Mouse (Mus musculus): ENCODE results near the gene Tmem274. TPM values are rescaled to one million over a fixed set of nuclear protein-coding genes. Genes with fewer than 3 reads are reported as not detected.
A peak's percentile ranks its signal among the peaks of the same experiment; 100 is the strongest.
"Not testable (repeated sequence)": the region's sequence is repeated elsewhere in the genome, so short reads cannot be mapped to it uniquely, and the experiment has no call there.

Tmem274 gene
- polyA plus RNA-seq, 1 experiment from 2014 or later = 0.50 TPM

DNA sequence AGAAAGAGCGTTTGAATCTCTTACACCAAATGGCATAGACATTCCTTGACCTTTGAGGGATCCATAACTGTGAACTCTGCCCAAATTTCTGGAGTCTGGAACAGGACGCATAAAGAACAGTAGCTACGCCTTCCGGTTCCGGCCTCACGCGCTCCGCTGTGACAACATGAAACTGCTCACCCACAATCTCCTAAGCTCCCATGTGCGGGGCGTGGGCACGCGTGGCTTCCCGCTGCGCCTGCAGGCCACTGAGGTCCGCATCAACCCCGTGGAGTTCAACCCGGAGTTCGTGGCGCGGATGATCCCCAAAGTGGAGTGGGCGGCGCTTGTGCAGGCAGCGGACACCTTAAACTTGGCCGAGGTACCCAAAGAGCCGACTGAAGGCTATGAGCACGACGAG is 20.0 kb upstream of the Tmem274 start:
- H3K27me3 ChIP-seq (ENCODE audit: poor library complexity, severe bottlenecking); H3K27ac ChIP-seq; DNase-seq (ENCODE audit: extremely low spot score, low spot score); H3K4me1 ChIP-seq; H3K4me3 ChIP-seq; H3K36me3 ChIP-seq (replicated peaks); H3K9me3 ChIP-seq: not testable (repeated sequence)
- 90% methylated on average over 27 of the region's 27 CpGs for WGBS

DNA sequence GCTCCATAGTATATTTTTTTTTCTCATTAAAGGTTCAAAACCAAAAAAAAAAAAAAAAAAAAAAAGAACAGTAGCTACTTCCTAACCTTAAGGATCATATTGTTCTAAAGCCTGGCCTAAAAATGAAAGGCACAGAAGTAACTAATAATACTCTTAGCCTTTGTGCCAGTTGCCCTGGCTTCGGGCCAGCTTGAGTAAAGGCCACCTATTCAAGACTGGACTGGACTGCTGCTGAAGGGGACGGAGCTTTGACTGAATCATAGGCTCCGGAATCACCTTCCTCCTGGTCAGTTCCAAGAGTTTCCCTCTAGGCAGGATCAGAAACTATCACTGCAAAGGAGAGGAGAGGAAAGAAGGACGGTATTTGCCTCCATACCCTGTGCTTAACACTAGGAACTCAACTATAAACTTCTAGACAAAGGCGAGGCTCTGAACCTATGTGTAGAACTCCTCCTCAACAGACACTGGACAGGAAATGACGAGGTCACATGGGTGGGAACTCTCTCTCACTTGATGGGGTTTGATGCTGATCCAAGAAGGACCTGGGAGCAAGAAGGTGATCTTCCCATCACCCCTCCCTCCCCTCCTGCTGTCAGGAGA is 19.2 kb upstream of the Tmem274 start:
- 90% methylated on average over 6 of the region's 6 CpGs for WGBS
- Histone ChIP-seq H3K27ac (no peak overlapping the region), H3K4me1 (no peaks in the 10 kb centered on the region), H3K36me3 (replicated peaks) (no peaks in the 10 kb centered on the region), H3K4me3 (no peak overlapping the region), H3K27me3 (ENCODE audit: poor library complexity, severe bottlenecking) (no peaks in the 10 kb centered on the region), H3K9me3 (no peaks in the 10 kb centered on the region)
- no peak for DNase-seq (ENCODE audit: extremely low spot score, low spot score)

DNA sequence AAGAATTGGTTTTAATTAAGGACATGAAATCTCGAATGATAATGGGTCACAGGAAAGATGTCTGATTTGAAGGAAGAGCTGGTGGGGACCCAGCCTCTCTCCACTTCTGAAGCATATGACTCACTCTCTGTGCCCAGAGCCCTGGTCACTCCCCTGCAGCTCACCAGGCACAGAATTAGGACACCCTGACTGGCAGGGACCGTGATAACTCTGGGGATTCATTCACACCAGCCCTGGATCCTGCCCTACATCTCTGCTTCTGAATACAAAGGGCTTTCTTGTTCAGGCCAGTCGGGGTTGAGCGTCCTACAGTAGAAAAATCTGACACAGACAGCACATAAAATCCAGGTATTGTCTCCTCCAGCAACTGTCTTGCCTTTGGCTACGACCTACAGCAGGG is 18.7 kb upstream of the Tmem274 start:
- 60% methylated on average over 5 of the region's 5 CpGs for WGBS
- no peaks in the 10 kb centered on the region for H3K27me3 ChIP-seq (ENCODE audit: poor library complexity, severe bottlenecking)
- no peaks in the 10 kb centered on the region for H3K36me3 ChIP-seq (replicated peaks)
- H3K4me3 ChIP-seq = no peak overlapping the region
- no peak overlapping the region for H3K27ac ChIP-seq
- H3K4me1 ChIP-seq = no peaks in the 10 kb centered on the region
- no peak for DNase-seq (ENCODE audit: extremely low spot score, low spot score)
- H3K9me3 ChIP-seq = no peaks in the 10 kb centered on the region

DNA sequence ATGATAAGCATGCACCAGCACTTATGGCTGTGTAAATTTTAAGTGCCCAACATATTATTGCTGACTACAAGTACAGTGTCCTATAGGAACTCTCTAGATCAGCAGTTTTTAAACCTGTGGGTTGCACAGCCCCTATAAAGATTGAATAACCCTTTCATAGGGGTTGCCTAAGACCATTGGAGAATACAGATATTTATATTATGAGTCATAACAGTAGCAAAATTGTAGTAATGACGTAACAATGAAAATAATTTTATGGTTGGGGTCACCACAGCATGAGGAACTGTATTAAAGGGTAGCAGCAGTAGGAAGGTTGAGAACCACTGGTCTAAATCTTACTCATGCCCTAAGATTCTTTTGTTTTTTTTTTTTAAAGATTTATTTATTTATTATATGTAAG is 17.8 kb upstream of the Tmem274 start:
- Histone ChIP-seq H3K36me3 (replicated peaks) (no peaks in the 10 kb centered on the region), H3K9me3 (no peaks in the 10 kb centered on the region), H3K27me3 (ENCODE audit: poor library complexity, severe bottlenecking) (no peaks in the 10 kb centered on the region), H3K4me1 (no peaks in the 10 kb centered on the region), H3K27ac (no peak overlapping the region), H3K4me3 (no peak overlapping the region)
- 93% methylated on average over 1 of the region's 1 CpGs for WGBS
- DNase-seq (ENCODE audit: extremely low spot score, low spot score) = no peak

DNA sequence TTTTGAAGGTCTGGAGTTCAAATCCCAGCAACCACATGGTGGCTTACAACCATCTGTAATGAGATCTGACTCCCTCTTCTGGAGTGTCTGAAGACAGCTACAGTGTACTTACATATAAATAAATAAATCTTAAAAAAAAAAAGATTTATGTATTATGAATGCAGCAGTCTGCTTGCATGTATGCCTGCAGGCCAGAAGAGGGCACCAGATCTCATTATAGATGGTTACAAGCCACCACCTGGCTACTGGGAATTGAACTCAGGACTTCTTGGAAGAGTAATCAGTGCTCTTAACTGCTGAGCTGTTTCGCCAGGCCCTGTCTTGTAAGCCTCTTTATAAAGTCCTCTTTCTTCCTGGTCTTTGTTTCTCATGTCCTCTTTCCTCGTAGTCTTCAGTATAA is 16.7 kb upstream of the Tmem274 start:
- not testable (repeated sequence) for H3K36me3 ChIP-seq (replicated peaks); H3K27ac ChIP-seq; DNase-seq (ENCODE audit: extremely low spot score, low spot score); H3K4me3 ChIP-seq; H3K27me3 ChIP-seq (ENCODE audit: poor library complexity, severe bottlenecking); H3K9me3 ChIP-seq; H3K4me1 ChIP-seq
- WGBS = 91% methylated on average over 2 of the region's 2 CpGs

DNA sequence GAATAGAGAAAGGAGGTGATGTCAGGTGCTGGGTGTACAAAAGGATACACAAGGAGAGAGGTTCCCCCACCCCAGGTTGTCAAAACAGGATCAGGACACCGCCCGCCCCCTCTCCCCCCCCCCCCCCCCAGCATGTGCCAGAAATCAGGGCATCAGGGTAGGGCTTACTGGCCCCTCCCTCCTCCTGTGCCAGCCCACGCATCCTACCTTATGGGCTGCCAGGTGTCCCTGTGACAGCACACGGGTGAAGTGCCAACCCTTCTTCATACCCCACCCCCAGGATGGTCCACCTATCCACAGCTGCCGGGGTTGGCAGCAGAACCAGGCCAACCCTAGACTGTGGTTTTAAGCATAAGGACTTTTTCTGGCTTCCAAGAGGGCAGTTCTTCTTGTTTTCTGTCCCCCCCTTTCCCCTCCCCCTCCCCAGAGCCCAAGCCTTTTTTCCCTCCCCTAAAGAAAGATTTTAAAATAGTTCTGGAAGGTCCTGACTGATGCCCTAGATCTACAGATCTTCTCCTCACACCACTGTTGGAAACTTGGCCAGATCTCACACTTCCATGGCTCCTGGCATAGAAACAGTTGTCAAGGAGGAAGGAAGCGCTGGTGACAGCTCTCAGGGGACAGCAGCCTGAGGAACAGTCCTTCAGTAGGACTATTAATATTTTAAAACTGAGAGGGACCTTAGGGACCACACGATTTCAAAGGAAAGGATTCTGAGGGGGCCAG is 15.4 kb upstream of the Tmem274 start:
- 77% methylated on average over 7 of the region's 7 CpGs for WGBS
- no peak overlapping the region for H3K27ac ChIP-seq

DNA sequence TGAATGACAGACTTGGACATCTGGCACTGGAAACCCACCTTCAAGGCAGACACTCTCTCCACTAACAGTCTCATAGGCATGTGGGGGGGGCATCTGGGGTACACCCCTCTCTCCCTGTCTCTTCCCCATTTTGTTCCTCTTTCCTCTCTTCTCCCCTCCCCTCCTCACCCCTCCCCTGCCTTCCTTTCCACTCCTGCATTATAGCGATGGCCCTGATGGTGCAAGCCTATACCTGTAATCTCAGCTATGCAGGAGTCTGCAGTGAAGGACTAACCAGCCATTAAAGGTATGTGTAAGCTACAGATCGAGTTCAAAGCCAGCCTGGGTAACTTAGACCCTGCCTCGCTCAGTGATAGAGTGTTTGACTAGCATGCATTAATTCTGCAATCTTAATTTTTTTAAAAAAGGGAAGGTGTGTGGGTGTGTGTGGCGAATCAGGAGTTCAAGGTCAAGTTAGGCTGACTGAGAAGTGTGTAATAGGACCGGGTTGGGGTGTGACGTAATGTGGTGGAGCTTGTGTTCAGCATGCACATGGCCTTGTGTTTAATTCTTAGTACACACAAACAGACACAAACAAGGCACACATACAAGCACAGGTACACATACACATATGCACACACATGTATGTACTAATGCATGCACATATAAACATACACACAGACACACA is 14.7 kb upstream of the Tmem274 start:
- H3K27me3 ChIP-seq (ENCODE audit: poor library complexity, severe bottlenecking) = no peaks in the 10 kb centered on the region
- WGBS = 90% methylated on average over 6 of the region's 6 CpGs
- no peak overlapping the region for H3K4me3 ChIP-seq
- H3K4me1 ChIP-seq = no peaks in the 10 kb centered on the region
- no peak overlapping the region for H3K27ac ChIP-seq
- no peaks in the 10 kb centered on the region for H3K9me3 ChIP-seq
- DNase-seq (ENCODE audit: extremely low spot score, low spot score) = no peak
- H3K36me3 ChIP-seq (replicated peaks) = peaks cover 3% of the 10 kb centered on the region

More for the DNA sequence above, 15.4 kb upstream of the Tmem274 start:
- Histone ChIP-seq H3K4me3 (no peak overlapping the region), H3K4me1 (no peaks in the 10 kb centered on the region), H3K27me3 (ENCODE audit: poor library complexity, severe bottlenecking) (no peaks in the 10 kb centered on the region), H3K36me3 (replicated peaks) (no peaks in the 10 kb centered on the region), H3K9me3 (no peaks in the 10 kb centered on the region)
- no peak for DNase-seq (ENCODE audit: extremely low spot score, low spot score)

DNA sequence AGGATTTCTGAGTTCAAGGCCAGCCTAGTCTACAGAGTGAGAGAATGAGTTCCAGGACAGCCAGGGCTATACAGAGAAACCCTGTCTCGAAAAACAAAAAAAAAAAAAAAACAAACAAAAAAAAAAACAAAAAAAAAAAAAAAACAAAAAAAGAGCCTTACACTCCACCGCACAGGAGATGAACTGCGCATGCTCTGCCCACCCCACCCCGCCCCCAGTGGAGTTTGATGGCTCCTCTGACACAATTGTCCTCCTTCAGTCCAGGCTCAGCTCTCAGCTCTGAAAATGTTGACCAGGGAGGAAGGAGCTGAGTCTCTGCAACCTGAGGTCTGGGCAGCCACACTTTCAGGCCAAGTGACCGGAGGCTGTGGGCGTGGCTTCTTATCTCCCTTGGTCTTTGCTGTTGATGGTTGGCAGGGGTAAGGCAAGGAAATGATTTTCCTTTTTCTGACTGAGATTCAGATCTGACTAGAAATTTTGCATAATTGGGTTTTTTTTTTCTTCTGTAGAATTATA is 13.7 kb upstream of the Tmem274 start:
- DNase-seq (ENCODE audit: extremely low spot score, low spot score) = no peak
- Histone ChIP-seq H3K27ac (no peak overlapping the region), H3K36me3 (replicated peaks) (peaks cover 12% of the 10 kb centered on the region), H3K9me3 (no peaks in the 10 kb centered on the region), H3K27me3 (ENCODE audit: poor library complexity, severe bottlenecking) (no peaks in the 10 kb centered on the region), H3K4me3 (no peak overlapping the region), H3K4me1 (no peaks in the 10 kb centered on the region)
- 86% methylated on average over 6 of the region's 6 CpGs for WGBS

DNA sequence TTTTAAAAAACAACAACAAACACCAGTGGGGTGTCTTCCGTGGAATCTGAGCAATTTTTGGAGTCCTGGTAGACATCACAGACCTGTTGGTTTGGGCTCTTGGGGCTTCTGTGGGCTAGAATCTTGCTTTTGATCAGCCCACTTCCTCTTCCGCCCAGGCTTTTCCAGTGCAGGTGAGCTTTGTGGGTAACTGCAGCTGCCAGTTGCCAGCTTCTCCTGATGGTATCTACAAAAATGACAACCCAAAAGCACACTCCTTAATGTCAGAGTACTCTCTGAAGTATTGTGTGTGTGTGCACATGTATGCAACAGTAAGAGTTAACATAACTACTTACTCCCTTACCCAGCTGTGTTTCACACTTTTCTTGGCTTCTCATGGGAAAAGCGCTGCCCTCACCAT is 7.6 kb upstream of the Tmem274 start:
- no peaks in the 10 kb centered on the region for H3K9me3 ChIP-seq
- no peak for DNase-seq (ENCODE audit: extremely low spot score, low spot score)
- no peak overlapping the region for H3K4me3 ChIP-seq
- H3K36me3 ChIP-seq (replicated peaks) = peaks cover 64% of the 10 kb centered on the region
- no peak overlapping the region for H3K27ac ChIP-seq
- H3K27me3 ChIP-seq (ENCODE audit: poor library complexity, severe bottlenecking) = no peaks in the 10 kb centered on the region
- 91% methylated on average over 3 of the region's 3 CpGs for WGBS
- H3K4me1 ChIP-seq = no peaks in the 10 kb centered on the region

DNA sequence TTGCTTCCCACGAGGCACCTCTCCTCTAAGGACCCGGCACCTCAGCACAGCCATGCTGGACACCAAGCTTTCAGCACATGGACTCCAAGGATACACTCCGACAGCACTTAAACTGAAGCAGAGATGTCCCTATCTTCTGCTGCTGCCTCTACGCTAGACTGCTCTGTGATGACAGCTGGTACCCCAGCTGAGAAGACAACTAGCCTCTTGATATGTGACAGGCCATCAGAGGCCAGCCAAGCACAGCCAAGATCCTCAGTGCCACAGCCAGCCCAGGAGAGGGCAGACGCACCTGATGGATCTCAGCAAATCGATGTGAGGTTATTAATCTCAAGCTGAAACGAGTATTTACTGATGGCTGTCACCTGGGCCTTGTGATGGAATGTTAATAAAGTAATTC is 2.1 kb upstream of the Tmem274 start:
- 89% methylated on average over 7 of the region's 7 CpGs for WGBS
- DNase-seq (ENCODE audit: extremely low spot score, low spot score) = no peak
- Histone ChIP-seq H3K36me3 (replicated peaks) (peaks cover 43% of the 10 kb centered on the region), H3K9me3 (no peaks in the 10 kb centered on the region), H3K27ac (no peak overlapping the region), H3K27me3 (ENCODE audit: poor library complexity, severe bottlenecking) (no peaks in the 10 kb centered on the region), H3K4me1 (no peaks in the 10 kb centered on the region), H3K4me3 (no peak overlapping the region)

DNA sequence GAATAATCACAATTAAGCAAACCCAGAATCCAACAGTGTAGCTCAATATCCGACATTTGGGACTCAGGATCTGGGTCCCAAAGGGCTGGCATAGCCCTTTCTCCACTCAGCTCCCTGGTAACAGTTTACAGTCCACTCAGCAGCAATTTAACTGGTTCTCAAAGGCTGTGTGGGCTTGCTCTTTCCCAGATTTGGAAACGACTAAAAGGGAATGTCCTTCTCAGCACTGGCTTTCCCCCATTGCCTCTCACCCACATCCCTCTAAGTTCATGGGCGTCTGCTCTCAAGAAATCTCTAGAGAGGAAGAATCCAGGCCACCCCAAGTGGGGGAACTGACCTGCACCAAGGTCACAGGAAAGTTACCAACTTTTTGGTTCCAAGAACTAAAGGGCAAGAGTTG is 7.4 kb downstream of the Tmem274 start:
- peaks cover 31% of the 10 kb centered on the region for H3K36me3 ChIP-seq (replicated peaks)
- peaks cover 26% of the 10 kb centered on the region for H3K4me1 ChIP-seq
- H3K4me3 ChIP-seq = peak overlapping the region; percentile 84
- DNase-seq (ENCODE audit: extremely low spot score, low spot score) = no peak
- 62% methylated on average over 3 of the region's 3 CpGs for WGBS
- H3K27ac ChIP-seq = peak overlapping the region; percentile 91
- H3K9me3 ChIP-seq = no peaks in the 10 kb centered on the region
- H3K27me3 ChIP-seq (ENCODE audit: poor library complexity, severe bottlenecking) = no peaks in the 10 kb centered on the region

DNA sequence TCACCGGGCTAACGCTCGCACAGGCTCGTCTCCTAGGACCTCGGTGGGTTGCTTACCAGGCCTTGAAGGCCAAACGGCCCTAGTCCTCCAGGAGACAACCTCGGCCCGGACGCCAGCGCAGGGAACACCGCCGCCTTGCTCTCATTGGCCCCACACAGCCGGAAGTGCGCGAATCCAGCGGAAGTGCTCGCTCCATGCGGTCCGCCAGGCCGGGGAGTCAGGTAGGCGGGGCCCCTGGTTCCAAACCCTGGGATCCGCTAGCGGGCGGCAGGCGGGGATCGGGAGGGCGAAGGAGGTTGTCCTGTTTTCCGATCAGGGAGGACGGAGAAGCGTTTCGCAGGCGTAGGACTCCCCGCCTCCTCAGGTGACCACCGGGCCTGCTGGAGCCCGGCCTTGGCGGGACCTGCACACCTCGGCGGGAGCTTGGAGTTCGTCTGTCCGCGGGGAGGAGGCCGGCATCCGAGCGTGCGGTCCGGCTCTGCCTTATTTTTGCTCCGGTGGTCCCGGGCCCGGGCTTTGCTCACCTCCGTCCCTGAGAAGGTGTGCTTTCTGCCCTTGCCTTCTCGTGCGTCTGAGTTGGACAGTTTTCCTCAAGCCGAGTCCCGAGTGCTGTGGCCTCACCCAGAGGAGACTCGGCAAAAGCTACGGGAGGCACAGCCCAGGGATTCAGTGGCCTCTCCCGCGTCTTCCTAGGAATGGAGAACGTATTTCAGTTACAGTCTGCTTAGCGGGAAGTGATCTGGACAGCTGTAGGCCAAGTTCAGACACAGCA is 8.1 kb downstream of the Tmem274 start, which contains the start of the genes Nmnat1 and Lzic:
TSS of gene Nmnat1 (minus strand) at position 150 of the 772 bp plus-strand sequence.
TSS of gene Lzic (plus strand) at position 177 of the 772 bp plus-strand sequence.
- under 1% methylated on average over 60 of the region's 60 CpGs for WGBS

More for the DNA sequence above, 8.1 kb downstream of the Tmem274 start, which contains the start of the genes Nmnat1 and Lzic:
- H3K4me1 ChIP-seq = peaks cover 26% of the 10 kb centered on the region
- H3K36me3 ChIP-seq (replicated peaks) = peaks cover 37% of the 10 kb centered on the region
- no peaks in the 10 kb centered on the region for H3K9me3 ChIP-seq
- peak within 1 kb of the TSS; percentile 84 for H3K4me3 ChIP-seq
- no peaks in the 10 kb centered on the region for H3K27me3 ChIP-seq (ENCODE audit: poor library complexity, severe bottlenecking)
- DNase-seq (ENCODE audit: extremely low spot score, low spot score) = peak; percentile 98
- H3K27ac ChIP-seq = peak within 1 kb of the TSS; percentile 91

All from forebrain, embryonic 10.5 days (tissue).